Mouse (Mus musculus) heart, embryonic 12.5 days (tissue): ENCODE data around the gene Brwd1. TPM values are rescaled to one million over a fixed set of nuclear protein-coding genes. Genes with fewer than 3 reads are reported as not detected.
"Not testable (repeated sequence)": the region's sequence is repeated elsewhere in the genome, so short reads cannot be mapped to it uniquely, and the experiment has no call there.

Experiments
- ATAC-seq: fragments of 200-750 bp; cut with Nextera tagmentation; 2 replicates; pipeline ENCODE4 v1.8.0; 2017; ENCODE audit warnings: moderate TSS enrichment, moderate library complexity; ENCODE audit not compliant: insufficient number of reproducible peaks, low FRiP score
- H3K27ac ChIP-seq: fragments of 300-500 bp; sonication (generic); 2 replicates; pipeline ENCODE4 v1.5.1; 2016; ENCODE audit warnings: mild to moderate bottlenecking, moderate library complexity; ENCODE audit not compliant: poor library complexity, severe bottlenecking
- H3K27me3 ChIP-seq: fragments of 300-500 bp; sonication (generic); replicated peaks from 2 replicates; pipeline ENCODE4 v1.6.1; 2016; ENCODE audit warnings: mild to moderate bottlenecking, moderate library complexity
- H3K36me3 ChIP-seq: fragments of 300-500 bp; sonication (generic); 2 replicates; pipeline ENCODE4 v1.6.1; 2016; ENCODE audit warnings: mild to moderate bottlenecking, moderate library complexity
- H3K4me1 ChIP-seq: fragments of 300-500 bp; sonication (generic); replicated peaks from 2 replicates; pipeline ENCODE4 v1.6.1; 2016; ENCODE audit warnings: mild to moderate bottlenecking
- H3K4me2 ChIP-seq: fragments of 300-500 bp; sonication (generic); 2 replicates; pipeline ENCODE4 v1.6.1; 2016; ENCODE audit warnings: mild to moderate bottlenecking, moderate library complexity
- H3K4me3 ChIP-seq: fragments of 300-500 bp; sonication (generic); 2 replicates; pipeline ENCODE4 v1.5.1; 2016; ENCODE audit warnings: mild to moderate bottlenecking
- H3K9ac ChIP-seq: fragments of 300-500 bp; sonication (generic); 2 replicates; pipeline ENCODE4 v1.6.1; 2016; ENCODE audit warnings: mild to moderate bottlenecking, moderate library complexity
- H3K9me3 ChIP-seq: fragments of 300-500 bp; sonication (generic); replicated peaks from 2 replicates; pipeline ENCODE4 v1.6.1; 2016; ENCODE audit warnings: mild to moderate bottlenecking, moderate library complexity
- WGBS: fragments of 180-500 bp; shearing (Covaris S2); methylation state at CpG from one replicate; pipeline ENCODE4 v1.1.7; 2016; 5-methylcytosine and 5-hydroxymethylcytosine counted together
- polyA plus RNA-seq: library from polyadenylated mRNA; unstranded; fragments of >200 nt; fragmentation: Nextera tagmentation; extraction: Ambion mirVana; gene quantifications from 2 replicates; pipeline ENCODE4 v1.2.1, GENCODE M21; 2016

The Brwd1 gene
- polyA plus RNA-seq, 1 experiment from 2014 or later: 94.1 TPM

- Histone ChIP-seq H3K27ac (no peak overlapping the region), H3K36me3 (no peaks in the 10 kb centered on the region), H3K9me3 (no peaks in the 10 kb centered on the region), H3K27me3 (0 out of 2 replicates have a peak, but pooled peaks cover 4% of the 10 kb centered on the region), H3K4me2 (no peak overlapping the region), H3K9ac (no peak overlapping the region), H3K4me3 (no peak overlapping the region), H3K4me1 (no peaks in the 10 kb centered on the region)
- WGBS: 68% methylated on average over 2 of the region's 2 CpGs
- ATAC-seq: no peak
Observed at GRCm38 (mm10) chr16:95970841-95971240, 111.5 kb downstream of the Brwd1 start.

GRCm38 (mm10) chr16:95967455-95967854 lies 114.9 kb downstream of the Brwd1 start:
- 0 out of 2 replicates have a peak, but pooled peaks cover 4% of the 10 kb centered on the region for H3K27me3 ChIP-seq
- WGBS: 61% methylated on average over 11 of the region's 11 CpGs

GRCm38 (mm10) chr16:95964427-95965023 lies 117.8 kb downstream of the Brwd1 start:
- Histone ChIP-seq H3K4me2 (peak overlapping the region; percentile 46), H3K27ac (no peak overlapping the region), H3K9ac (no peak overlapping the region), H3K4me3 (no peak overlapping the region), H3K36me3 (no peaks in the 10 kb centered on the region), H3K9me3 (no peaks in the 10 kb centered on the region), H3K4me1 (peaks cover 5% of the 10 kb centered on the region), H3K27me3 (0 out of 2 replicates have a peak, but pooled peaks cover 4% of the 10 kb centered on the region)
- 40% methylated on average over 11 of the region's 11 CpGs for WGBS
- ATAC-seq: no peak

More at GRCm38 (mm10) chr16:95967455-95967854, 114.9 kb downstream of the Brwd1 start:
- Histone ChIP-seq H3K27ac (no peak overlapping the region), H3K9me3 (no peaks in the 10 kb centered on the region), H3K4me2 (no peak overlapping the region), H3K4me1 (peaks cover 5% of the 10 kb centered on the region), H3K36me3 (no peaks in the 10 kb centered on the region), H3K9ac (no peak overlapping the region), H3K4me3 (no peak overlapping the region)
- ATAC-seq: no peak

- not testable (repeated sequence) for H3K4me2 ChIP-seq, H3K27ac ChIP-seq
Observed at GRCm38 (mm10) chr16:95961484-95961883, 120.8 kb downstream of the Brwd1 start.

GRCm38 (mm10) chr16:95960689-95961088 lies 121.6 kb downstream of the Brwd1 start:
- not testable (repeated sequence) for H3K4me1 ChIP-seq, H3K9me3 ChIP-seq, H3K36me3 ChIP-seq, H3K27ac ChIP-seq, ATAC-seq, H3K27me3 ChIP-seq, H3K9ac ChIP-seq, H3K4me2 ChIP-seq, H3K4me3 ChIP-seq
- 80% methylated on average over 2 of the region's 2 CpGs for WGBS

More at GRCm38 (mm10) chr16:95961484-95961883, 120.8 kb downstream of the Brwd1 start:
- not testable (repeated sequence) for H3K36me3 ChIP-seq, H3K9ac ChIP-seq, H3K27me3 ChIP-seq, H3K9me3 ChIP-seq, ATAC-seq, H3K4me1 ChIP-seq, H3K4me3 ChIP-seq
- 71% methylated on average over 1 of the region's 1 CpGs for WGBS

GRCm38 (mm10) chr16:95958080-95958479 lies 124.2 kb downstream of the Brwd1 start:
- Histone ChIP-seq H3K27me3 (no peaks in the 10 kb centered on the region), H3K4me2 (no peak overlapping the region), H3K36me3 (no peaks in the 10 kb centered on the region), H3K4me1 (no peaks in the 10 kb centered on the region), H3K9me3 (0 out of 2 replicates have a peak, but pooled peaks cover 4% of the 10 kb centered on the region), H3K9ac (no peak overlapping the region), H3K27ac (no peak overlapping the region), H3K4me3 (no peak overlapping the region)
- ATAC-seq: no peak
- 75% methylated on average over 8 of the region's 8 CpGs for WGBS

GRCm38 (mm10) chr16:95956618-95957017 lies 125.7 kb downstream of the Brwd1 start:
- peaks cover 5% of the 10 kb centered on the region; the same call in 1 of the 2 replicates for H3K9me3 ChIP-seq
- 63% methylated on average over 5 of the region's 5 CpGs for WGBS
- H3K4me2 ChIP-seq: no peak overlapping the region
- H3K4me1 ChIP-seq: no peaks in the 10 kb centered on the region
- no peak overlapping the region for H3K9ac ChIP-seq
- H3K27me3 ChIP-seq: no peaks in the 10 kb centered on the region
- no peak overlapping the region for H3K27ac ChIP-seq
- H3K36me3 ChIP-seq: no peaks in the 10 kb centered on the region
- H3K4me3 ChIP-seq: no peak overlapping the region
- no peak for ATAC-seq

- 78% methylated on average over 5 of the region's 5 CpGs for WGBS
Observed at GRCm38 (mm10) chr16:95955716-95956346, 126.5 kb downstream of the Brwd1 start.

GRCm38 (mm10) chr16:95954341-95954740 lies 128.0 kb downstream of the Brwd1 start:
- ATAC-seq: no peak
- Histone ChIP-seq H3K9ac (no peak overlapping the region), H3K4me2 (no peak overlapping the region), H3K27ac (no peak overlapping the region), H3K36me3 (no peaks in the 10 kb centered on the region), H3K27me3 (no peaks in the 10 kb centered on the region), H3K4me3 (no peak overlapping the region), H3K4me1 (no peaks in the 10 kb centered on the region), H3K9me3 (peaks cover 8% of the 10 kb centered on the region; the same call in 1 of the 2 replicates)
- WGBS: 73% methylated on average over 3 of the region's 3 CpGs

More at GRCm38 (mm10) chr16:95955716-95956346, 126.5 kb downstream of the Brwd1 start:
- no peaks in the 10 kb centered on the region for H3K36me3 ChIP-seq
- ATAC-seq: no peak
- H3K4me1 ChIP-seq: no peaks in the 10 kb centered on the region
- H3K9ac ChIP-seq: no peak overlapping the region
- H3K27ac ChIP-seq: no peak overlapping the region
- no peaks in the 10 kb centered on the region for H3K27me3 ChIP-seq
- no peak overlapping the region for H3K4me2 ChIP-seq
- peaks cover 8% of the 10 kb centered on the region; the same call in 1 of the 2 replicates for H3K9me3 ChIP-seq
- no peak overlapping the region for H3K4me3 ChIP-seq

GRCm38 (mm10) chr16:95953159-95953650 lies 129.1 kb downstream of the Brwd1 start:
- Histone ChIP-seq H3K4me2 (no peak overlapping the region), H3K9me3 (peaks cover 8% of the 10 kb centered on the region; the same call in 1 of the 2 replicates), H3K4me3 (no peak overlapping the region), H3K9ac (no peak overlapping the region), H3K27me3 (no peaks in the 10 kb centered on the region), H3K36me3 (no peaks in the 10 kb centered on the region), H3K27ac (no peak overlapping the region), H3K4me1 (no peaks in the 10 kb centered on the region)
- 82% methylated on average over 4 of the region's 4 CpGs for WGBS
- ATAC-seq: no peak

GRCm38 (mm10) chr16:95951471-95951870 lies 130.9 kb downstream of the Brwd1 start:
- ATAC-seq: no peak
- no peak overlapping the region for H3K9ac ChIP-seq
- no peaks in the 10 kb centered on the region for H3K36me3 ChIP-seq
- no peak overlapping the region for H3K4me3 ChIP-seq
- peaks cover 8% of the 10 kb centered on the region; the same call in 1 of the 2 replicates for H3K9me3 ChIP-seq
- no peak overlapping the region for H3K4me2 ChIP-seq
- WGBS: 89% methylated on average over 2 of the region's 2 CpGs
- H3K4me1 ChIP-seq: no peaks in the 10 kb centered on the region
- no peaks in the 10 kb centered on the region for H3K27me3 ChIP-seq
- H3K27ac ChIP-seq: no peak overlapping the region
